1 mouse cellular context compared by ENCODE assay signal in genomic region chr16:20651947-20652310, GRCm38 (mm10).
TF ChIP-seq lines count a peak whose summit lies in the region.

No protein-coding gene starts in this region.

TF ChIP-seq in CH12.LX, 34 proteins besides CTCF, POLR2A, EP300 and RAD21 (continued from another document):
- TF ChIP-seq USF1 (IDR thresholded peaks at IDR 0.05; ENCODE audit: low read depth, low read length) = no peak
- TF ChIP-seq NRF1 (IDR thresholded peaks at IDR 0.05; ENCODE audit: low read depth, low read length) = no peak
- TF ChIP-seq JUN (IDR thresholded peaks at IDR 0.05; ENCODE audit: insufficient read depth, low read depth, low read length) = no peak
- TF ChIP-seq POLR2AphosphoS2 (IDR thresholded peaks at IDR 0.05; ENCODE audit: low read depth, low read length) = no peak
- no peak for TF ChIP-seq IRF4 (IDR thresholded peaks at IDR 0.05; ENCODE audit: low read depth, low read length)
- 0 out of 2 replicates have a peak, but pooled peaks have one; percentile 63 for TF ChIP-seq CHD1 (IDR thresholded peaks at IDR 0.05; ENCODE audit: low read depth, low read length)
- TF ChIP-seq NELFE (IDR thresholded peaks at IDR 0.05; ENCODE audit: low read depth, low read length) = no peak
- TF ChIP-seq KAT2A (IDR thresholded peaks at IDR 0.05; ENCODE audit: insufficient replicate concordance, low read length) = no peak
- TF ChIP-seq TCF12 (IDR thresholded peaks at IDR 0.05; ENCODE audit: low read depth, low read length) = no peak
- 0 out of 2 replicates have a peak, but pooled peaks have one; percentile 6 for TF ChIP-seq MXI1 (IDR thresholded peaks at IDR 0.05; ENCODE audit: low read depth, low read length)
- TF ChIP-seq ZKSCAN1 (IDR thresholded peaks at IDR 0.05; ENCODE audit: borderline replicate concordance, low read depth, low read length) = 0 out of 2 replicates have a peak, but pooled peaks have one; percentile 2
